22 mouse cellular contexts compared by ENCODE assay signal in genomic region chr2:129243005-129243404, GRCm38 (mm10). TPM values are rescaled to one million over a fixed set of nuclear protein-coding genes. Genes with fewer than 3 reads are reported as not detected.
A peak's percentile ranks its signal among the peaks of the same experiment; 100 is the strongest.
DNase-seq lines count a peak whose midpoint lies in the region; ATAC-seq and TF ChIP-seq lines count a peak whose summit lies in the region.
"Had no signal": no experiment of that assay in that cellular context is flagged by ENCODE, and none has a peak within 500 bp of the region (broad histone marks: within the 10 kb centered on the region; RNA-seq: fewer than 3 reads in every experiment).

No protein-coding gene starts in this region.

- TF ChIP-seq CTCF in left cerebral cortex, adult 2 months (IDR thresholded peaks at IDR 0.05) = no peak

- H3K4me2 ChIP-seq in liver, embryonic 15.5 days = no peak overlapping the region
- H3K4me2 ChIP-seq: hindbrain, embryonic 13.5 days; limb, embryonic 12.5 days; neural tube, embryonic 13.5 days had no signal

- ATAC-seq in granulocyte monocyte progenitor cell, adult 5-6 weeks (replicated peaks; ENCODE audit: poor library complexity, severe bottlenecking) = peak; percentile 42
- ATAC-seq in liver, embryonic 15.5 days (ENCODE audit: insufficient read depth) = peak; percentile 17; the same call in 1 of the 2 replicates
- ATAC-seq in activated CD4-positive, CD25-positive, alpha-beta regulatory T cell, adult 4 months = no peak
- ATAC-seq: midbrain, embryonic 16.5 days had no signal

- H3K36me3 ChIP-seq in liver, embryonic 15.5 days (replicated peaks) = no peaks in the 10 kb centered on the region
- H3K36me3 ChIP-seq: embryonic facial prominence, embryonic 10.5 days; hindbrain, embryonic 13.5 days; limb, embryonic 12.5 days; neural tube, embryonic 13.5 days had no signal

- H3K9ac ChIP-seq in liver, embryonic 15.5 days = peak overlapping the region; percentile 28; the same call in 1 of the 2 replicates
- H3K9ac ChIP-seq: forebrain, postnatal 0 days; hindbrain, embryonic 13.5 days; limb, embryonic 12.5 days; neural tube, embryonic 13.5 days had no signal

- peaks cover 68% of the 10 kb centered on the region for H3K4me1 ChIP-seq in liver, embryonic 15.5 days (replicated peaks)
- H3K4me1 ChIP-seq: hindbrain, embryonic 13.5 days; neural tube, embryonic 13.5 days had no signal

- intact Hi-C loops in left cerebral cortex, adult 2 months (cut with DNase I) = no loop called here
- intact Hi-C loops in left cerebral cortex, postnatal 4 days (cut with DNase I) = no loop called here

- H3K27ac ChIP-seq in left cerebral cortex, adult 2 months = 0 out of 2 replicates have a peak overlapping the region, but pooled peaks have one; percentile 11
- H3K27ac ChIP-seq in liver, embryonic 15.5 days (replicated peaks) = peak overlapping the region; percentile 88
- H3K27ac ChIP-seq: embryonic facial prominence, embryonic 10.5 days; hindbrain, embryonic 13.5 days; kidney, postnatal 0 days; neural tube, embryonic 13.5 days had no signal

- H3K4me3 ChIP-seq in left cerebral cortex, adult 2 months = no peak overlapping the region
- H3K4me3 ChIP-seq in liver, embryonic 15.5 days (replicated peaks) = no peak overlapping the region
- H3K4me3 ChIP-seq: embryonic facial prominence, embryonic 10.5 days; hindbrain, embryonic 13.5 days; limb, embryonic 12.5 days; megakaryocyte, embryonic 14.5 days; myocyte; neural tube, embryonic 13.5 days had no signal

- H3K9me3 ChIP-seq in liver, embryonic 15.5 days (replicated peaks) = no peaks in the 10 kb centered on the region
- H3K9me3 ChIP-seq: embryonic facial prominence, embryonic 10.5 days; hindbrain, embryonic 13.5 days; limb, embryonic 12.5 days; neural tube, embryonic 13.5 days had no signal

- WGBS in liver, embryonic 15.5 days (ENCODE audit: insufficient replicate concordance) = 62% methylated on average over 4 of the region's 4 CpGs

- no peak for DNase-seq in left cerebral cortex, adult 2 months (ENCODE audit: extremely low spot score in 1 of 2, low spot score in 2 of 2)
- no peak for DNase-seq in left cerebral cortex, postnatal 4 days
- no peak for DNase-seq in adrenal gland, postnatal 36 days
- no peak for DNase-seq in cerebellum, postnatal 36 days
- DNase-seq: adrenal gland, postnatal 25 days; forebrain, postnatal 0 days; gastrocnemius, postnatal 25 days; heart, postnatal 14 days; lung, adult 2 months; lung, postnatal 14 days; thymus, postnatal 25 days had no signal

- no peaks in the 10 kb centered on the region for H3K27me3 ChIP-seq in liver, embryonic 15.5 days
- H3K27me3 ChIP-seq: hindbrain, embryonic 13.5 days; limb, embryonic 12.5 days; neural tube, embryonic 13.5 days had no signal

RNA-seq across cellular contexts. Expression of gene Slc20a1, which starts 44.4 kb away (rescaled TPM):
- 100 to 1,000 TPM; 161 to 164 TPM for total RNA-seq in left cerebral cortex, adult 2 months (2021)
- total RNA-seq in left cerebral cortex, postnatal 4 days (2021) = 100 to 1,000 TPM; 109 to 111 TPM
- total RNA-seq in granulocyte monocyte progenitor cell, adult 5-6 weeks (2014; fragmentation: Nextera tagmentation) = 34.8 and 35.3 TPM in 2 replicates
- total RNA-seq in granulocyte monocyte progenitor cell, adult 5-6 weeks (2017) = 71.3 and 85.3 TPM in 2 replicates
- 42.8 and 48.3 TPM in 2 replicates for polyA plus RNA-seq in liver, embryonic 15.5 days (2015; fragmentation: Nextera tagmentation; extraction: Ambion mirVana)
- polyA plus RNA-seq in activated CD4-positive, CD25-positive, alpha-beta regulatory T cell, adult 4 months (2017; shearing (Covaris generic)) = 10 to 100 TPM; 68.0 to 74.3 TPM
- total RNA-seq in adrenal gland, postnatal 36 days (2021) = 10 to 100 TPM; 16.1 to 20.3 TPM

RNA-seq across cellular contexts. Expression of gene Ckap2l, which starts 54.0 kb away (rescaled TPM):
- under 1 TPM; 0.59 to 0.63 TPM for total RNA-seq in left cerebral cortex, adult 2 months (2021)
- total RNA-seq in left cerebral cortex, postnatal 4 days (2021) = 1 to 10 TPM; 5.9 to 7.0 TPM
- 17.1 and 49.8 TPM in 2 replicates for total RNA-seq in granulocyte monocyte progenitor cell, adult 5-6 weeks (2014; fragmentation: Nextera tagmentation)
- total RNA-seq in granulocyte monocyte progenitor cell, adult 5-6 weeks (2017) = 55.3 and 56.6 TPM in 2 replicates
- polyA plus RNA-seq in liver, embryonic 15.5 days (2015; fragmentation: Nextera tagmentation; extraction: Ambion mirVana) = 25.9 and 26.7 TPM in 2 replicates
- 10 to 100 TPM; 10.8 to 18.2 TPM for polyA plus RNA-seq in activated CD4-positive, CD25-positive, alpha-beta regulatory T cell, adult 4 months (2017; shearing (Covaris generic))
- 1 to 10 TPM; 3.0 to 3.5 TPM for total RNA-seq in adrenal gland, postnatal 36 days (2021)
